Mouse (Mus musculus): ENCODE data around the gene Adap2.

The Adap2 gene

DNA sequence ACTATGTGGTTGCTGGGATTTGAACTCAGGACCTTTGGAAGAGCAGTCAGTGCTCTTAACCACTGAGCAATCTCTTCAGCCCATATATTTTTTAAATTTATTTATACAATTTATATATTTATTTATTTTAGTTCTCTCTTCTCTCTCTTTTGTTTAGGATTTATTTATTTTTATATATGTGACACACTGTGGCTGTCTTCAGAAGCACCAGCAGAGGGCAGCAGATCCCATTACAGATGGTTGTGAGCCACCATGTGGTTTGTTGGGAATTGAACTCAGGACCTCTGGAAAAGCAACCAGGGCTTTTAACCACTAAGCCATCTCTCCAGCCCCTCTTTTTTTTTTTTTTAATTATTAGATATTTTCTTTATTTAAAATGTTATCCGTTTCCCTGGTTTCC, 46.4 kb downstream of the Adap2 start:
- DNase-seq = no peak

DNA sequence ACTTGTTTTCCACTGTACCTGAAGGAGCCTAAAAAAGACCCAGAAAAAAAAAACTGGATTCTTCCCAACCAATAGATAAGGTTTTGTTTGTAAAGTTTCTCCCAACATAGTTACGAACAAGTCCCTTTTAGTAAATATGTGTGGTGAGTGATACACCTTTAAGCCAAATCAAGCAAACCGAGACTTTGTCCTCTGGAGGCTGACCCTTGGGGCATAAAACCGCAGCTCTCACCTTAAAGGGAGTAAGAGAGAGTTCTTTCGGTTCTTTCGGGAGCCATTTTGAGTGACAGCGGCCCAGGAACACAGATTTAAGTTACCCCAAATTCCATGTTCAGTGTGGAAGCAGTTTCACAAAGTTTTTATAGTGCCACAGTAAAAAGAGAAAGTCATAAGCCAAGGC, 48.4 kb downstream of the Adap2 start:
- no peak for DNase-seq

DNA sequence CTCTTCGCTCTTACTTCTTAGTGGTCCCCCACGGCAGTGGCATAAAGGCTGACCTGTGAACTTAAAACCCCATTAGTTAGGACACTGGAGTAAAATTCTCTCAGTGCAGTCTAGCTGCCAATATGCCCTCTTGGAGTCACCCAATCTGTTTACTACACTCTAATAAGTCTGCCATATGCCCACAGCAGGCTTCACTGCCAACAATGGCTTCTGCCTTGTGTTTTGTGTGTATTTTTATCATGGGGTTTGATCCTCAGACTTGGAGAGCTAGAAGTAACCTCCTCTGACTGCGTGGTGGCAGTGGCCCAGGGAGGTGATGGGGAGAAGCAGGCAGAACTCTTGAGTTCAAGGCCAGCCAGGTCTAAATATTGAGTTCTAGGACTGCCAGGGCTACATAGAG, 50.1 kb downstream of the Adap2 start:
- no peak for DNase-seq

DNA sequence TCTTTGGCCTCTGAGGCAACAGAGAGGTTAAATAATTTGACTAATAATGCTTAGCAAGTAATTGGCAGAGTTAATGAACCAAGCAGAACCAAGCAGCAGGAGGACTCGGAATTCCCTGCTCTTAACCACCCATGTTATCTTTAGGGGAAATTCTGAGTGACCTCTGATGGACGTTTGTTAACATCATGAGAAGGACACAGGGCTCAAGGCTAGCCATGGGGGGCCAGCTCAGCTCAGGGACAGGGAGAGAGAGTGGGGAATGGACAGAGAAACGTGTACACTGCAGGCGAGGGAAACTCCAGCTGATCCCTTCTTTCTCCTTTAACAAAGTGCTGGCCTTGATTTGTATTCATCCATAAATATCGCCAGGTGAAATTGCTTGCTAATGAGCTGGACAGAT, 51.0 kb downstream of the Adap2 start:
- no peak for DNase-seq

DNA sequence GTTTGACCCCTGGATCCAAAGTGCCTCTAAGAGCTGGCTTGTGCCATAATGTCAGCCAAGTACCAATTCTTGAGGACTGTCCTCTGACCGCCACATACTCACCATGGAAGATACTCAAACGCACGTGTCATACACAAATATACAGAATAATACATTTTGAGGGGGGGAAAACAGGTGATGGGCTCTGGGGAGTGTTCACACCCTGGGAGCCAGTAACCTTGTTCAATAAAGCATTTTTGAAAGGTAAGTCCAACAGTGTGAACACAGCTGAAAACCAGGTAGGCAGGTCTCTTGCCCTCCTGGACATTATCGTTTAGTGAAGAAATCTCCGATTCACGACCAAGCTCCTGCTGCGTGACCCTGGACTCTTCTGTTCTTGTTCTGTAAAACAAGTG, 54.6 kb downstream of the Adap2 start:
- DNase-seq = no peak

DNA sequence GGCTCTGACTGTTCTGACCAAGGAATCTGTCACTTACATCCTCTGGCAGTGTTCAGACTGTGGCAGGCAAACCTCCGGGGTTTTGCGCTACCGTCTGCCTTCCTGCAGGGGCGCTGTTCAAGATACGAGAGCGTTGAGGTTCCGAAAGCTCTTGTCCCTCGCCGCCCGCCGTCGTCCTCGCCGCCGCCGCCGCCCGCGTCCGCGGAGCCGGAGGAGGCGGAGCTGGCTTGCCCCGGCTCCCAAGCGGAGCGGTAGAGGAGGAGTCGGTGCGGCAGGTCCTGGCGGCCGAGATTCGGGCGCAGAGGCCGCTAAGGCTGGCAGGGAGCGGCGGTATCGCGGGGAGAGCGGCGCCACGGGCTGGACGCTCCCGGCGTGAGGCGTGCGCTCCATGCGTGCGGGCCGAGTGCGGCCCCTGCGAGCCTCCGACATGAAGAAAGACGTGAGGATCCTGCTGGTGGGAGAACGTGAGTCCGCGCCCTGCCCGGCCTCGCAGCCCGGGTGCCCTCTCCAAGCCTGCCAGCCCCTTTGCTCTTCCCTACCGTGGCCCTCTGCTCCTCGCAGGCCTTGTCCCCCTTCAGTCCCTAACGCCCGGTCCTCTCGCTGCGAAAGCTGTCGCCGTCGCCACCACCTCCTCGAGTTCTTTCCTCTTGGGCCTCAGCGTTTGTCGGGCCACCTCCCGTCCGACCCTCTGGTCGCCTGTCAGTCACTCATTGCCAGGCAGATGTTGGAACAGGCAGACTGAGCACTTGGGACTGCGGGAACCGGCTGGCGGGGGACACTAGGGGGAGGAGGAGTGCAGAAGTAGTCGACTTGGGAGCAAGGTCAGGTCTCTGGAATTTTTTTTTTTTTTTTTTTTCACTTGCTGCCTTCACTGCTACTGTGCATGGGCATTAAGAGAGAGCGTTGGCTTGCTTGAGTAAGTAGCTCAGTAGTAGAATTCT, 55.2 kb downstream of the Adap2 start, which contains the start of gene Rhot1:
Gene Rhot1 (plus strand): TSS at position 160 of the 941 bp plus-strand sequence.
- peak; percentile 98 for DNase-seq

DNA sequence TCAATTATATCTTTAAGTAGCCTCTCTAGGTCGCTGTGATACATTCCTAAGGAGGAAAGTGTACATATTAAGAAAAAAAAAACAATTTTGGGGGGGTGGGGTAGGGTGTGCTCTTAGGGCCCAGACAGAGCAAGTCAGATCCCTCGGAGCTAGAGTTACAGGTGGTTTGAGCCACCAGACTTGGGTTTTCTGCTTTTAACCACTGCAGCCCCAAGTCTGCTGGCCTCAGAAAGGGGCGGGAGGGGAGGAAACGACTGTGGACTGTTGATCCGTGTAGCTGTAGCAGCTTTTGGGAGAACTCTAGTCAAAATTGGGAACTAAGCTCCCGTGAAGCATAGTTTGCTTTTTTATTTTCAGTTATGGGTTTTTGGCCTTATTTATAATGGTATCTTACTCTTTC, 56.4 kb downstream of the Adap2 start:
- DNase-seq = no peak

DNA sequence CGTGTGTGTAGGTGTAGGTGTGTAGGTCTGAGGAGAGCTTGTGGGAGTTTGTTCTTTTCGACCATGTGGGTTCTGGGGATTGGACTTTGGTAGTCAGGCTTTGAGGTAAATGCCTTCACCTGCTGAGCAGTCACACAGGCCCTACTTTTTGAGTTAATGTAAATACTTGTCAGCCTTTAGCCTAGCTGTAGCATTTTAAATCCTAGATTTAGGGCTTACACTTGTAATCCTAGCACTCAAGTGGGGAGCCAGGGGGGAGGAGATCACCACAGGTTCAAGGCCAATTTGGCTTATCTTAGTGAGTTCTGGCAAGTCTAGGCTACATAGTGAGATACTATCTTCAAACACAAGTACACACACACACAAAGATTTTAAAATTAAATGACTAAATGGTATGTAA, 58.4 kb downstream of the Adap2 start:
- no peak for DNase-seq

DNA sequence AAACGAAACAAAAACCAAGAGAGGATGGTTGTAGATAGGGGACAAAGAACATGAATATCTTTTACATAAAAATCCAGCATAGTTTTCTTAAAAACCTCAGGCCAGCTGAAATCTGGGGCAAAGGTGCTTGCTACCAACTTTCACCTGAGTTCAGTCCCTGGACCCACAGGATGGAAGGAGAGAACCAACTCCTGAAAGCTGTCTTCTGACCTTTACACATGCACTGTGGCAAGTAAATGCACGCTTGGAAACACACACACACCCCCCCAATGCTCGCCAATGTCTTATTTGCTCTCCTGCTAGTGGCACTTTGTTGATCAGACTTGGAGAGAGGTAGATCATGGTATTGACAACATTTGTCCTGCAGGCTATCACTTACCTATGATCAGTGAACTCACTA, 61.4 kb downstream of the Adap2 start:
- DNase-seq = no peak

DNA sequence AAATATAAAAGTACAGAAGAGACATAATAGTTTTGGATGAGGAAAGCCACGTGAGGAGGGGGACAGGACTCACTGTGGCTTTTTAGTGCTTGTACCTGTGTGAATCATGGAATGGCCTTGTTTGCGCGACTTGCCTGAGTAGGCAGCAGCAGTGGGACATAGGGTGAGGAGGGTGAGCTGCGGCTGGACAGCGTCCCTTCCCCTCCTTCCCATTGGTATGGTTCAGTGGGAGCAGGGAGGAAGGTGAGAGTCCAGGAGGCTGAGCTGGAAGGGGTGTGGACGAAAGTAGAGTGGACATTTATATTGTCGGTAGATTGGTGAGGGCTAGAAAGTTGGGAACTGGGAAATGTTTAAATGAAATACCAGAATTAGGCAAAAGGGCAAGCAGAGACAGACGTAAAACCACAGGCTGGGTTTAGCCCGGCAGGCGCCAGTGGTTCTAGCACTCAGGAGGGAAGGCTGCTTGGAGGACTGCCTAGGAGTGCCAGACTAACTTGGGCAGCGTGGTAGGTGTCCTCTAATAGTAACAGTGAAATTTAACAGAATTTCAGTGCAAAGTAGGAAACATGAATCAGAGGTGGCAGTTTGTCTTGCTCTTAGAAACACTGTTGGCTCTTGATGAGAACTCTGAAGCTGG, 64.9 kb downstream of the Adap2 start:
- no peak for DNase-seq

All from right cerebral cortex, postnatal 14 days (tissue).